Mouse (Mus musculus) lung, postnatal 14 days (tissue): ENCODE data around the gene Gm38431.

ENCODE experiments used
- DNase-seq: peaks from one replicate; pipeline ENCODE4 v3.0.0; 2021

Gm38431 gene

DNA sequence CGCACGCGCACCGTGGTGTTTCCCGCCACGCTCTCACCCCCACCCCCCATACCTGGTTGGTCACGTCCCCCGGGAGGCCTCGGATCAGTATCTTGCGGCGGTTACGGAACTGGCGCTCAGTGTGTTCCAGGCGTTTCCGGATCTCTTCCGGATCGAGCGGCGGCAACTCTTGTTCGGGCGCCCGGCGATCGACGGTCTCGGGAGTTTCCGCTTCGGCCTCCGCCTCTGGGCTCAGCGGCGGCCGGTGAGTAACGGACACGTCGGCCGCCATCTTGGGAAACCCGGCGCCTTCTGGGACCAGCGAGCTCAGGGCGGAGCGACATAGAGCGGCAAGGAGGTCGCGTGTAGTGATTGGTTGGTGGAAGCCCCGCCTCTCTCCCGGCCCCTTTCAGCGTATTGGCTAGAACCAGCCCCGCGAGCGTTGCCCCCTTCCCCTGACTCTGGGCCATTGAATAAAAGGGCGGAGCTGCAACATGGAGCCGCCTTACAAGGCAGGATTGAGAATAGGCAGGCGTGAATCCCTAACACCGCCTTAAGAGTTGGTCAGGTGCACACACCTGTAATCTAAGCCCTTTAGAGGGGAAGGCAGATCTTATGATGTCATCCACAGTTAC is at the start of gene Gm38431, which contains the start of gene Raver1:
Gene Gm38431 (minus strand): TSS at position 291 of the 614 bp plus-strand sequence.
Gene Raver1 (minus strand): TSS at position 302 of the 614 bp plus-strand sequence.
- DNase-seq = peak; percentile 97

DNA sequence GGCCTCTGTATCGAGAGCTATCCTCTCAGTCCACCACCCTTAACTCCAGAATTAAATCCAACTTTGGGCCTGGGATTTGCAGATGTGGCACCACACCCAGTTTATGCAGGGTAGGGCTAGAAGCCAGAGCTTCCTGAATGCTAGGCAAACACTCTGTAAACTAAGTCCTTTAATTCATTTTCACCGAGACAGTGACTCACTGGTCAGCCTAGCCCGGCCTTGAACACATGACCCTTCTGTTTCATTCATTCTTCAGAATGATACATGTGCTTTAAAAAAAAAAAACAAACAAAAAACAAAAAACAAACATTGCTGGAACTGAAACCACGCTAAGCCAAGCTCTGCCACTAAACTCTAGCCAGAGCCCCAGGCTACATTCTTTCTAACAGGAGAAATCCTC is 46.6 kb upstream of the Gm38431 start:
- DNase-seq = no peak

DNA sequence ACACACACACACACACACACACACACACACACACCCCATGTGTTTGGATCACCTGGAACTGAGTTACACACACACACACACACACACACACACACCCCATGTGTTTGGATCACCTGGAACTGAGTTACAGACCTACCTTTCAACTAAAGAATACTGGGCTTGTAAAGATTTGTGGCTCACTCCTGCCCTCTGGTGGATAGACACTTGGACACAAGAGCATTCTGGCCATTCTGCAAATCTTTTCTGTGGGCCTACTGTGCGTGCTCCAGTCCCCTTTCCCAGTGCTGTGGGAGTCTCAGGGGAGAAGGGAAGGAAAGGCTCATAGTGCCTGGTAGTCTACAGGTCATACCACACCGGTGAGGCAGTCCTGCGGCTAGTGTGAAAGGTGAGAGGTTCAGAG is 45.4 kb upstream of the Gm38431 start:
- peak; percentile 79 for DNase-seq

DNA sequence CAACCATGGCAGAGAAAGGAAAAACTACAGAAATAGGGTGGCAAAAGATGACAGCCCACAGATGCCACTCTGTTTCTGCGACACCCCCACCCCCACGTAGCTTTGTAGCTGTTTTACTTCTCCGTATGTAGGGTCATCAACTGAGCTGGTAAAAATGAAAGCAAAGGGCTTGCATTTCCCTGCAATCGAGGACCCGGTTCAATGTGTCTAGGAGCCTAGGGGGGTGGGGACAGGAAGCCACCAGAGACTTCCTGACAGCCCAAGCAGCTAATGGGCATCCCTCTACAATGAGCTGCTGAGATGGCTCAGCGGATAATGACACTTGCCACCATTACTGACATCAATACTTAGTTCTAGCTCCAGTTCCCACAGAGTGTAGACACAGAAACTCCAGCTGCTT is 44.6 kb upstream of the Gm38431 start:
- DNase-seq = no peak

DNA sequence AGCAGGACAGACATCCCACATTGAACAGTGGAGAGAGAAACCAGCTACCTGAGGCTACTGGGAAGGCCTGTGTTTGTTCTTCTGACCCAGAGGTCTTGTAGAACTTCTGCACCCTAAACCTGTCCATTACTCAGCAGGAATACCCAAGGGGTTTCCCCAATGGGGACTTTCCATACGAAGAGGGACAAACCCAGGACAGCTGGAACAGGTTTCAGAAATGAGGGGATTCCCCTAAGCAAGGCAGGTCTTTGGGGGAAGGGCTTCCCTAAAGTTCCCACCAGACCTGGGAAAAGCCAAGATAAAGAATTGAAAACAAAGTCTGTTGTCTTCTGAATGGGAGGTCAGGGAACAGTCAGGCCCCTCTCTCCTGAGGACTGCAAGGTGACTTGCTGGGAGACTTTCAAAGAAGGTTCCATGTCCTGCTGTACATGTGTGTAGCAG is 44.2 kb upstream of the Gm38431 start:
- no peak for DNase-seq

DNA sequence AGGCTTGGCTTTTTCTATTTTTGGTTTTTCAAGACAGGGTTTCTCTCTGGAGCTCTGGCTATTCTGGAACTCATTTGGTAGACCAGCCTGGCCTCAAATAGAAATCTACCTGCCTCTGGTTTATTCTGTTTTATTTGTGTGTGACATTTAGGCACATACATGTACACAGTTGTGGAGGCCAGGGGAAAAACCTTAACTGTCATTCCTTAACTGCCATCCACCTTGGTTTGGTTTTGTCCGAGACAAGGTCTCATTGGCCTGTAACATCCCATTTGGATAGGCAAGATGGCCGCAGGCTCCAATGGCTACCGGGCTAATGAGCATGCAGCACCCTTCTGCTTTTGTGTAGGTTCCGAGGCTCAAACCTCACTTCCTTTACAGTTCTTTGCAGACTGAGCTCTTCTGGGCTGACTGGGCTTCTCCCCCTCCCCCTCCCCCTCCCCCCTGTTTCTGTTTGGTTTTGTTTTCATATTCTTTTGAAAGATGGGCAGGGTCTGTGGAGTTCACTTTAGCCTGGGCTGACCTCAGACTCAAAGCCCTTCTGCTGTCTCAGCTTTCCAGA is 43.6 kb upstream of the Gm38431 start:
- no peak for DNase-seq

DNA sequence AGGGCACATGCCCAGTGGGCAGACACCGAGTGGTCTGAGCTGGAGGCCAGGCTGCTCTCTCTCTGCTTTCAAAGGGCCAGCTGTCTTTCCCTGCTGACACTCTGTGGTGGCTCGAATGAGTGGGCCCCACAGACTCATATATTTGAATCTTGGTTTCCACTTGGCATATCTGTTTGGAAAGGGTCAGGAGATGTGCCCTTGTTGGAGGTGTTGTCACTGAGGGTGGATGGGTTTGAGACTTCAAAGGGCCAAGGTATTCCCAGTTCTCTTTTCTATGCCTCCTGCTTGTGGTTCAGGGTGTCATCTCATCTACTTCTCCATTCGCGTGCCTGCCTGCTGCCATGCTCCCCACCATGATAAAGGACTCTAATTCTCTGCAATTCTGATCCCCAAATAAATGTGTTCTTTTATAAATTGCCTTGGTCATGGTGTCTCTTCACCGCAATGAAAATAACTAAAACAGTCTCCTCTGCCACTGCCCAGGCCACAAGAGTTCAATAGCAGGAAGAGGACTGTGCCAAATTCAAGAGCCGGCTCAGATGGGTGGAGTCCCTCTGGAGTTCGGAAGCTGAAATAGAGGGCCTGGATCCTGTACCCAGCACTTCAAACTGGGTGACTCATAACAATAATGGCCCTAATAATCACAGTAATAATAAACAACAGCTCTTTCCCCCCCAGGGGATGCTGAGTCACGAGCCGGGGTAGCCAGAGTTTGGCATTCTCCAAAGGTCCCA is 43.0 kb upstream of the Gm38431 start:
- peak; percentile 49 for DNase-seq

DNA sequence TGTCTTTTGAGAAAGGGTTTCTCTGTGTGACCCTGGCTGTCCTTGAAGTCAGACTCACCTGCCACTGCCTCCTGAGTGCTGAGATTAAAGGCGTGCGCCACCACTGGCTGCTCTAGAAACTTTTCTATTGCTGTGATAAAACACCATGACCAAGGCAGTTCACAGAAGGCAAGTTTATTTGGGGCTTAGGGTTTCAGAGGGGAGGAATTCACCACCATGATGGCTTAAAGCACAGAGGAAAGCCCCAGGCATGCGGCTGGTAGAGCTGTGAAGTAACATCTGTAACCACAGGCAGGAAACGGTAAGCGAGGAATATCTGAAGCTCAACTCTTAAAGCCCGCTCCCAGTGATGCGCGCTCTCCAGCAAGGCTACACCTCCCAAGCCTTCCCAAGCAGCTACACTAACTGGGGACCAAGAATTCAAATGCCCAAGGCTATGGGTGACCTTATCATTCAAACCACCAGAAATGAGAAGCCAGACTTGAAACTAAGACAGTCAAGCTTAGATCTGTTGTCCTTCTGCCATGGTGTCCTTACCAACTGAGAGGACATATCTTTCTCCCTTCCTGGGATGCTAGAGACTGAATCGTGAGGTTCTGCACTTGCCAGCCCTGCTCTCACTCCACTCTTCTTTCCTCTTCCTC is 41.4 kb upstream of the Gm38431 start:
- DNase-seq = no peak

DNA sequence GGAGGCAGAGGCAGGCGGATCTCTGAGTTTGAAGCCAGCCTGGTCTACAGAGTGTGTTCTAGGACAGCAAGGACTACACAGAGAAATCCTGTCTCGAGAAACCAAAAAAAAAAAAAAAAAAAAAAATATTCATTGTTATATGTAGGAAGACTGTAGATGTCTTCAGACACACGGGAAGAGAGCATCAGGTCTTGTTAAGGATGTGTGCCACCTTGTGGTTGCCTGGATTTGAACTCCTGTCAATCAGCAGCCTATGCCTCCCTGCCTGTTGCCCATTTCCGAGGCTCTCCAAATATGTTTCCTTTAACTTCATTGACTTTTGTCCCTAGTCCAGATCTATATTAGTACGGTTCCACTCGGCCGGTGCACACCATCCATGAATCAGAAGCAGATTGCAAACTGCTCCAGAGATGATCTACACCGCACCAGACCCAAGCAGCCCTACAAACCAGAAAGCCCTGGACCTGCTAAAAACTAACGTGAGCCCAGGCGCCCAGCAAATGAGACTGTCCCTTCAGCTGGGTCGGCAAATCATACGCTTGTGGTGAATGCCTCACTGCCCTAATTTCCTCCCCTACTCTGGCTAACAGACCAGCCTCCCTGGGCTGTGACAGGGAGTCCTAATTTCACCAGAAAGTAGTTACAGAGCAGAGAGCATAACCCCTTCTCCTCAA is 40.4 kb upstream of the Gm38431 start:
- DNase-seq = no peak

DNA sequence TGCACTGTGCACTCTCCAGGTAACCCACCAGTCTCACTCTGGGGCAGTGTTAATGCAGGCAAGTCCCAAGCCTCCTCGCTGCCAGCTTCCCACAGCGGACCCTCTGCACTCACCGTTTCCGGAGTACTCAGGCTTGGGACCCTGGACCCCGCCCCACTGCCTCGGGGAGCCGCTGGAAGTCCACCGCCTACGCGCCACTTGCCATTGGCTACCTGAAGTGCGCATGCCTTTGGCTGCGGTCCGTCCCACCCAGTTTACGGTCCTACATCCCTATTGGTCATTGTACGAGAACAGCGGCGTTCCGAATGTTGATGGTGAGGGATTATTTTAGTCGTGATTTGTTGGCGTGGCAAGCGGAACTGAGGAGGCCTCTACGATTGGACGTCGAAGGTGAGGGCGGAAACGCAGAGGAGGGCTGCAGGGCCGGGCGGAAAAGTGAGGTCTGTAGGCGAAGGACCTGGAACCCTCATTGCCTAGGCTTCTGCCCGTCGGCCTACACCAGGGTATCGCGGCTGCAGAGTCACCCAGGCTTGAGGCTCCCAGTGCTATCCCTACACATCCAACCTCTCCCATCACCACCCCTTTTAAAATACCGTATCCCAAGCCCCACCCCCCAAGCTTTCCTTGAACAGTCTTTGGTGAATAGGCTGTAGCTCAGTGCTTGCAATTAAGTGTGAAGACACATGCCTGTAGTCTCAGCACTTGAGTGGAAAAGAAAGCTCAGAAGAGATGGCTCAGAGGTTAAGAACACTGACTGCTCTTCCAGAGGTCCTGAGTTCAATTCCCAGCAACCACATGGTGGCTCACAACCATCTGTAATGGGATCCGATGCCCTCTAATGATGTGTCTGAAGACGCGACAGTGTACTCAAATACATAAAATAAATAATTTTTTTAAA is 39.5 kb upstream of the Gm38431 start, which contains the start of gene Tyk2:
Gene Tyk2 (minus strand): TSS at position 185 of the 898 bp plus-strand sequence.
- peak; percentile 91 for DNase-seq

DNA sequence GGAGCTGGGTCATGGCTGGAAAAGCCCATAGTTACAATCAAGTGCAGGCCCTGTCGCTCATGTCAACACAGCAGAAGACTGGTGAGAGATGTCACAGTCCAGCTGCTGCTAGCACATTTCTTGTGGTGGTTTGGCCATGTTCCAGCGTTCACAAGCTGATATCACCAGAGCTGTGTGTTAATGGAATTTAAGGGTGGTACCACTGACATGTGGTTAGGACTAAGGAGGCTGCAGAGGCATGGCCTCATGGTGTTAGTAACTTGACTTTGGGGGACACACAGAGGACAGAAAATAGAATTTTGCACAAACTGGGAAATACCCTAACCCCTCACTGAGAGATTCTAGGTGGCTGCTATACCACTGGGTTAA is 34.4 kb upstream of the Gm38431 start:
- DNase-seq = no peak

DNA sequence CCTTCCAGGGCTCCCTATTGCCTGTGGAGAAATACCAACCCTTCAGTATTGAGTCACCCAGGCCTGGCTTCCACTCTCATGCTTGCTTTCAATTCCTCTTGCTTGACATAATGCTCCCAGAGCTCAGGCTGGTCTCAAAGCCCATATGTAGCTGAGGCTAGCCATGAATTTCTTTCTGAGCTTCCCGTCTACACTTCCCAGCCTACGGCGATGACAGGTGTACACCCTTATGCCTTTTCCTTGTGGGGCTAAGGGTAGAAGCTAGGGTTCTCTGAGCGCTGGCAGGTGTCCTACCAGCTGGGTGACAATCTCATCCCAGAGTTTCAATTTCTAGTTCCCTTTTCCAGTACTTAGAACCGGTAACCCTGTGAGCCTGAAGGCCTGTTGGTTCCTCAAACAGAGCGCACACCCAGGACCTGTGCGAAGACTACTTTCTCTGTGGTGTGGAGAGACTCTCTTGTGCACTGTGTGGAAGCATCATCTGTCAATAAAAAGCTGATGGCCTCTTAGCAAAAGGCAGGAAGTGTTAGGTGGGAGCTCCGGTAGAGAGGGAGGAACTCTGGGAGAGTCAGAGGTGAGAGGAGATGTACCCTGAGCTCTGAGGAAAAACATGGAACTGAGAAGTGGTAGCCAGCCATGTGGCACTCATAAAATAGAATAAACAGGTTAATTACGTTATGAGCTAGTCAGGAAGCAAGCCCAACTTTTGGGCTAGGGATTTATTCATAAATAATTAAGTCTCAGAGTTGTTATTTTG is 33.9 kb upstream of the Gm38431 start:
- no peak for DNase-seq

DNA sequence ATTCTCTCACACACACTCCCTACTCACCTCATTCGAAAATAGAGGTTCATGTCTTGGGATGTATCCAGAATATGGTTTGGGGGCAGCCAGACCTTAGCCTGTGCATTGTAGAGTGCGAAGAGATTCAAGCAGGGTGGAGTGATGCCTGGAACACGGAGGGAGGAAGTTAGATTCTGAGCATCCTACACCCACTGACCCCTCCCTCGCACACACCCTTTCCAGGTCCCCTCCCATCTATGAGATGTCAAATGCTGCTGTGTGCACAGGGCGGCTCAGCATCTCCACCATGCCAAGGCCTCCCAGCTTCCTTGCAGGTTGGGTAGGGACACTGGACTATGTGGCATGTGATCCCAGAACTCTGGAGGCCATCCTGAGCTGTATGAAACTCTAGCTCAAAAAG is 33.0 kb upstream of the Gm38431 start:
- DNase-seq = no peak

DNA sequence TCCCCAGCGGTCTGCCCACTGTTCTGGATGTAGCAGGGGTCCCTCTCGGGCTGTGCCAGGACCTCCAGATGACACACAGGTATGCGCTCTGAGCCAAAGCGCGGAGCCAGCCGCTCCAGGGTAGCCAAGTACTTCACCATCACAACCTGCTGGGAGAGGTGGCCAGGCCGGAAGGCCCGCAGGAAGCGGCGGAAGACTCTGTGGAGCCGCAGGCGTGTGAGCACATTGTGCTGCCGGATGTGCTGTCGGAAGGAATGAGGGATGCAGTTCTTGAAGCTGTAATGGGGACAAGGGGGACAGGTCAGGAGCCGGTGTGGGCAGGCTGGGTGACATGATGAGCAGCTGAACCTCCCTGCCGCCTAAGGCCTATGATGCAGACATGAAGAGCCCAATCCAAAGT is 29.7 kb upstream of the Gm38431 start:
- DNase-seq = no peak

DNA sequence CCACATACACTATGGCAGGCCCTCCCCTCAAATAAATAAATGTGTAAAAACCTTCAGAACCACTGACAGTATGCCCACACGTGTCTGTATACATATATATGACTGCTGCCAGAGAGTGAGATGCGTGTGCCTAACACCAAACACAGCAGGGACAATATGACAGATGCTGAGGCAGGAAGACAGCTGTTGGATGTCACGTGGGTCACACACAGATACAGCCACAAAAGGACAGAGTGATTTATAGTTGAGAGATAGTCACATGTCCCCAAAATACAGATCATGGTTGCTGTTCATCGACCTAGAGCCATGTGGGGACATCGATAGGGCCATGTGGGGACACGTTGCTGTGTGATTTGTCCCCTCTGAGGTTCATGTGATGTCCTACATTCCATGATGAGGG is 25.3 kb upstream of the Gm38431 start:
- DNase-seq = no peak

DNA sequence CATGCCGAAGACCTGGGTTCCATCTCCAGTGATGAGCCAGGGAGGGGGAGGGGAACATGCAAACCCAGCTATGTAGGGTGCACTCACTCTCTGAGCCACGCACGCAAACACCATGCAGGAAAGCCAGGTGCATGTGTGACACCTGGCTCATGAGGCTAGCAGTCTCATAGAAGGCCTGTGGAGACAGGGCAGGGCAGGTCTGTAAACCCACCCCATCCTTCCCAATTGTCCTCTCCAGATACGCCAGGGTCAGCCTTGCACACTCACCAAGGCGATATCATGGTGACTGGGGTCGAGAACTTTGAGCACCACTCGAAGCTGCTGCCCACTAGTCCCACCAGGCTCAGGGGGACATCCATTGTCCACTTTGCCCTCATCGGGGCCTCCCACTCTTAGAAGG is 23.3 kb upstream of the Gm38431 start:
- DNase-seq = no peak

DNA sequence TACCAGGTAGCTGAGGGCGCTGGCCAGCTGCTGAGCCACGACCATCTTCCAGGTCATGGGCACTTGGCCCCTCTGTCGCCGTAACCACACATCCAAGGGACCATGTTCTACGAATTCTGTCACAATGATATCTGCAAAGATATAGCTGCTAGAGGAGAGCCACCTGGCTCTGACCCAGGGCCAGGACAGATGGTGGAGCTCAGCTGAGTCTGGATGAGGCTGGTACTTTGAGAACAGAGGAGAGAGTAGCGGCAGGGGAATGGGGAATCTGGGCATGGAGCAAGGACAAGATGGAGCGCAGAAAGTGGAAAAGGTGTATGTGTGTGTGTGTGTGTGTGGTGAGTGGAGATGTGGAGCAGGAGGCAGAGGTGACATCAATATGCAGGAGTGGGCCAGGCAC is 22.4 kb upstream of the Gm38431 start:
- no peak for DNase-seq

DNA sequence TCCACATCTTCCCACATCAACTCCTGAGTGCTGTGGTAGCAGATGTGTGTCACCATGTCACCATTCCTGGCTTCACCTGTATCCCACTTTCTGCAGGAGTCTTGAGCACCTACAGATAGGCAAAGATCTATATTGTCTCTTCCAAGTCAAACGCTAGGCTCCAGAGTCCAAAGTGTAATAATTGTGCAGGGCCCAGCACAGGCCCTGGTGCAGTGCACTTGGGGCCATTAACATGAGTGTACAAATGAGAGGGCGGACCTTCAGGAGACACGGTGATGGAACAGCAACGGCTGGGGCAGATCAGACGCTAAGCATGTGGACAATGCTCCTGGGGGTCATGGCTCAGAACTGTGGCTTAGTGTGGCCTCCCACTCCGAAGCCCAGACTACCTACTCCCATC is 22.0 kb upstream of the Gm38431 start:
- no peak for DNase-seq

DNA sequence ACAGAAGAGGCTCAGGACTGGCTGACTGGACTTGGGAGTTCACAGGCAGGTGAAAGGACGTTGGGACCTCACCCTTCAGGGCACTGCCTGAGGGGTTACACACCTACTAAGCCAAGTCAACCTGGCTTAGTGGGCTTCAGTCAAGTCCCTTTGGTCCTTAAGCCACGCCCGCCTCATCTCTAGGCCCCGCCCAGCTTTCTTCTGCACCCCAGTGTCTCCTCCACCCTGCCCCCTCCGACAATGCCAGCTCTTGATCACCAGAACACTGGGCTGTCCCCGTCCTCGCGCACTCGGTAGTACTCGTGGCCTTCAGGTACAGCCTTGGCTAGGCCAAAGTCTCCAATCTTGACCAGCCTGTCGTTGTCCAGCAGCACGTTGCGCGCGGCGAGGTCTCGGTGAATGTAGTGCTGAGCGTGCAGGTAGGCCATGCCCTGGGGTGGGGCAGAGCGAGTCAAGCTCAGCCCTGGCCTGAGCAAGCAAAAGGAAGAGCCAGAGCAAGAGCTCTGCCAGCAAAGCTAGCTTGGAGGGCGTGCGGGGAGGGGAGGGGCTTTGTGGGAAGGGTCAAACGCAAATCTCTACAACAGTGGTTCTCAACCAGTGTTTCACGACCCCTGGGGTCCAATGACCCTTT is 15.9 kb upstream of the Gm38431 start:
- DNase-seq = no peak

DNA sequence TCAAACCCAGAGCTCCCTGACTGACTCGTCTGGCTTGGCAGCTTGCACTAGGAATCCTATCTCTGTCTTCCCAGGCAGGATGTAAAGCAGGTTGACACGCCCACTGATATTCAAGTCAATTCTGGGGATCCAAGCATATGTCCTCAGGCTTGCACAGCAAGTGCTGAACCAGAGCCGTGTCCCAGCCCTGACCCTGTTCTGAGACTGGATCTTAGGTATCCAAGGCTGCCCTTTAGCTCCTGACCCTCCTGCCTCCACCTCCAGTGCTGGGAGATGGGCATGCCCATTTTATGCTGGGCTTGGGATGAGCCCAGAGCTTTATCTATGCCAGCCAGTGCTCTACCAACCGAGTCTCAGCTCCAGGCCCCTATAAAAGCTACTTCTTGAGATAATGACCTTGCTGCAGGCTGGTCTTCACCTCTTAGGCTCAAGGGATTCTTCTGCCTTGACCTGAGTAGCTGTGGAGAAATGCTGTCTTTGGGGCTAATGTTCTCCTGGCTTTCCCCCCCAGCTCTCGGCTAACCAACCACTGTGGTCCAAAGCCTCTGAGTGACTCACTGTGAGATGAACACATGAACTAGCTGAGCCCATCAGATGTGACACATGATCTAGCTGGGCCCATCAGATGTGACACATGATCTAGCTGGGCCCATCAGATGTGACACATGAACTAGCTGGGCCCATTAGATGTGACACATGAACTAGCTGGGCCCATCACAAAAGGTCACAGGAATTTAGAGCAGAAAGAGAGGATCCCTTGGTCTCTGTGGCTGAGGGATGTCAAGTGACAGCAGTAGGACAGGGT is 14.2 kb upstream of the Gm38431 start:
- no peak for DNase-seq
